ENCODE assay signal across 27 mouse cellular contexts in the genomic region with DNA sequence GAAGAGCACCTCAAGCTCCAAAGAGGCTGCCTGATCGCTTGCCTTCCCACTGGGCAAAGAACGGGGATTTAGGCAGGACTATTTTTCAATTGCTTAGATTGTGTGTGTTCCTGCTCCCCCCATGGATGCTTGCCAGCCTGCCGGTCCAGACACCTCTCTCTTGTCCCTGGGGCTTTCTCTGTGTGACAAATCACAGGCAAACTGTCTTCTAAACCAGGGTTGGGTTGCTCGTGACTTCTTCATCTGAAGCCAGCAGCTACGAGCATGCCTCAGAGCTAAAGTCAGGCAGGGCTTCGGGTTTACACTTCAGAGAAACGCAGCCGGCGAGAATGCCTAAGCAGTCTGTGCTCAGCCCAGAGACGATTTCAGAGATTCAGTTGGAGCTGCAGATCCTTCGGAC.
DNase-seq lines count a peak whose midpoint lies in the region; ATAC-seq and TF ChIP-seq lines count a peak whose summit lies in the region.
"Had no signal": no experiment of that assay in that cellular context is flagged by ENCODE, and none has a peak within 500 bp of the region (broad histone marks: within the 10 kb centered on the region; RNA-seq: fewer than 3 reads in every experiment).

No protein-coding gene starts in this region.

- H3K4me2 ChIP-seq in forebrain, embryonic 14.5 days (ENCODE audit: low read length): no peak overlapping the region
- H3K4me2 ChIP-seq in forebrain, embryonic 11.5 days (ENCODE audit: low read depth, low read length, severe bottlenecking): no peak overlapping the region
- H3K4me2 ChIP-seq in embryonic facial prominence, embryonic 12.5 days (replicated peaks): no peak overlapping the region
- no peak overlapping the region for H3K4me2 ChIP-seq in midbrain, postnatal 0 days (ENCODE audit: low read depth, low read length, poor library complexity, severe bottlenecking)
- H3K4me2 ChIP-seq: forebrain, embryonic 15.5 days; heart, embryonic 13.5 days; hindbrain, embryonic 15.5 days had no signal

- no peak for ATAC-seq in forebrain, embryonic 14.5 days
- ATAC-seq in forebrain, embryonic 11.5 days (replicated peaks; ENCODE audit: low FRiP score): no peak
- ATAC-seq in embryonic facial prominence, embryonic 12.5 days (ENCODE audit: insufficient number of reproducible peaks, insufficient read depth, low FRiP score, low TSS enrichment): no peak
- no peak for ATAC-seq in midbrain, postnatal 0 days (ENCODE audit: low FRiP score)
- ATAC-seq: forebrain, embryonic 15.5 days; intestine, postnatal 0 days; Patski had no signal

- no peaks in the 10 kb centered on the region for H3K36me3 ChIP-seq in forebrain, embryonic 14.5 days (ENCODE audit: control insufficient read depth, insufficient read depth, low read length)
- no peaks in the 10 kb centered on the region for H3K36me3 ChIP-seq in forebrain, embryonic 11.5 days (ENCODE audit: control insufficient read depth, insufficient read depth, low read length)
- H3K36me3 ChIP-seq in embryonic facial prominence, embryonic 12.5 days: no peaks in the 10 kb centered on the region
- no peaks in the 10 kb centered on the region for H3K36me3 ChIP-seq in midbrain, postnatal 0 days (ENCODE audit: insufficient read depth, low read length)
- H3K36me3 ChIP-seq: forebrain, embryonic 10.5 days; forebrain, embryonic 15.5 days; G1E; heart, embryonic 10.5 days; heart, embryonic 13.5 days; hindbrain, embryonic 15.5 days had no signal

- no peak overlapping the region for H3K9ac ChIP-seq in forebrain, embryonic 14.5 days (ENCODE audit: low read length)
- H3K9ac ChIP-seq in forebrain, embryonic 11.5 days (ENCODE audit: low read length): no peak overlapping the region; the same call in 1 of the 2 replicates
- H3K9ac ChIP-seq in embryonic facial prominence, embryonic 12.5 days: no peak overlapping the region
- H3K9ac ChIP-seq in midbrain, postnatal 0 days (replicated peaks; ENCODE audit: low read length, poor library complexity, severe bottlenecking): no peak overlapping the region
- H3K9ac ChIP-seq: forebrain, embryonic 15.5 days; heart, embryonic 13.5 days; hindbrain, embryonic 15.5 days had no signal

- WGBS in forebrain, embryonic 14.5 days: 78% methylated on average over 11 of the region's 11 CpGs
- WGBS in forebrain, embryonic 11.5 days: 77% methylated on average over 11 of the region's 11 CpGs
- 48% methylated on average over 11 of the region's 11 CpGs for WGBS in embryonic facial prominence, embryonic 12.5 days
- 69% methylated on average over 11 of the region's 11 CpGs for WGBS in midbrain, postnatal 0 days

- peak; percentile 6 for DNase-seq in forebrain, embryonic 14.5 days (ENCODE audit: low spot score)
- DNase-seq in forebrain, embryonic 11.5 days (ENCODE audit: low spot score): no peak
- peak; percentile 12 for DNase-seq in left cerebral cortex, postnatal 4 days
- DNase-seq in left cerebral cortex, adult 2 months (ENCODE audit: extremely low spot score in 1 of 2, low spot score in 2 of 2): no peak
- DNase-seq in liver: no peak
- no peak for DNase-seq in midbrain, postnatal 0 days (ENCODE audit: low spot score)
- DNase-seq: adrenal gland, postnatal 10 days; adrenal gland, postnatal 36 days; B cell, adult 2 months; cerebellum, adult 18-20 months; cerebellum, adult 9-10 months; cerebellum, postnatal 25 days; embryo, embryonic 11 days; gastrocnemius, postnatal 25 days; heart, adult 2 months; heart, postnatal 14 days; heart, postnatal 4 days had no signal

- no peak overlapping the region for H3K4me3 ChIP-seq in forebrain, embryonic 14.5 days (ENCODE audit: low read depth, low read length)
- H3K4me3 ChIP-seq in forebrain, embryonic 11.5 days (ENCODE audit: low read depth, low read length): no peak overlapping the region
- H3K4me3 ChIP-seq in left cerebral cortex, adult 2 months: no peak overlapping the region
- H3K4me3 ChIP-seq in embryonic facial prominence, embryonic 12.5 days: no peak overlapping the region
- no peak overlapping the region for H3K4me3 ChIP-seq in midbrain, postnatal 0 days (ENCODE audit: low read depth, low read length)
- H3K4me3 ChIP-seq: forebrain, embryonic 10.5 days; forebrain, embryonic 15.5 days; heart, adult 2 months; heart, embryonic 10.5 days; heart, embryonic 13.5 days; hindbrain, embryonic 15.5 days had no signal

- no peaks in the 10 kb centered on the region for H3K27me3 ChIP-seq in forebrain, embryonic 14.5 days (replicated peaks; ENCODE audit: control insufficient read depth, insufficient read depth, low read length)
- H3K27me3 ChIP-seq in forebrain, embryonic 11.5 days (ENCODE audit: control insufficient read depth, insufficient read depth, low read length): no peaks in the 10 kb centered on the region
- H3K27me3 ChIP-seq in embryonic facial prominence, embryonic 12.5 days: no peaks in the 10 kb centered on the region
- H3K27me3 ChIP-seq in midbrain, postnatal 0 days (ENCODE audit: insufficient read depth, low read length): no peaks in the 10 kb centered on the region
- H3K27me3 ChIP-seq: CH12.LX; forebrain, embryonic 15.5 days; hindbrain, embryonic 15.5 days had no signal

- H3K4me1 ChIP-seq in forebrain, embryonic 14.5 days (ENCODE audit: control insufficient read depth, insufficient read depth, low read length): no peaks in the 10 kb centered on the region
- H3K4me1 ChIP-seq in forebrain, embryonic 11.5 days (replicated peaks; ENCODE audit: control insufficient read depth, insufficient read depth, low read length): no peaks in the 10 kb centered on the region
- 0 out of 2 replicates have a peak, but pooled peaks cover 7% of the 10 kb centered on the region for H3K4me1 ChIP-seq in embryonic facial prominence, embryonic 12.5 days
- no peaks in the 10 kb centered on the region for H3K4me1 ChIP-seq in midbrain, postnatal 0 days (ENCODE audit: insufficient read depth, low read length)
- H3K4me1 ChIP-seq: forebrain, embryonic 15.5 days; heart, embryonic 10.5 days; heart, embryonic 13.5 days; hindbrain, embryonic 15.5 days had no signal

- no peaks in the 10 kb centered on the region for H3K9me3 ChIP-seq in forebrain, embryonic 14.5 days (replicated peaks; ENCODE audit: control insufficient read depth, low read length)
- H3K9me3 ChIP-seq in forebrain, embryonic 11.5 days (ENCODE audit: control insufficient read depth, low read length): no peaks in the 10 kb centered on the region
- H3K9me3 ChIP-seq in embryonic facial prominence, embryonic 12.5 days: no peaks in the 10 kb centered on the region
- H3K9me3 ChIP-seq in midbrain, postnatal 0 days (ENCODE audit: low read length): no peaks in the 10 kb centered on the region
- H3K9me3 ChIP-seq: forebrain, embryonic 10.5 days; forebrain, embryonic 15.5 days; heart, embryonic 10.5 days; heart, embryonic 13.5 days; hindbrain, embryonic 15.5 days had no signal

- intact Hi-C loops in left cerebral cortex, postnatal 4 days (cut with DNase I): no loop called here
- intact Hi-C loops in left cerebral cortex, adult 2 months (cut with DNase I): no loop called here

- TF ChIP-seq CTCF in left cerebral cortex, adult 2 months (IDR thresholded peaks at IDR 0.05): no peak
- no peak for TF ChIP-seq CTCF in midbrain, postnatal 0 days (IDR thresholded peaks at IDR 0.05)

- no peak overlapping the region for H3K27ac ChIP-seq in forebrain, embryonic 14.5 days (ENCODE audit: low read depth, low read length)
- no peak overlapping the region for H3K27ac ChIP-seq in forebrain, embryonic 11.5 days (ENCODE audit: low read depth, low read length)
- H3K27ac ChIP-seq in left cerebral cortex, adult 2 months: no peak overlapping the region
- 0 out of 2 replicates have a peak overlapping the region, but pooled peaks have one; percentile 41 for H3K27ac ChIP-seq in embryonic facial prominence, embryonic 12.5 days
- no peak overlapping the region for H3K27ac ChIP-seq in midbrain, postnatal 0 days (ENCODE audit: low read depth, low read length)
- H3K27ac ChIP-seq: forebrain, embryonic 10.5 days; forebrain, embryonic 15.5 days; heart, adult 2 months; heart, embryonic 10.5 days; heart, embryonic 13.5 days; hindbrain, embryonic 15.5 days had no signal

Comparison
In these comparisons a context has a peak if more than half of its experiments do, and no peak if none do; other contexts are left out.
1. DNase-seq: peak in forebrain, embryonic 14.5 days (single experiment) and left cerebral cortex, postnatal 4 days (single experiment); none in forebrain, embryonic 11.5 days (single experiment), left cerebral cortex, adult 2 months (0 of 2), liver (single experiment) and midbrain, postnatal 0 days (single experiment).